Mouse (Mus musculus): Measurements from ENCODE around the gene Ttc25. TPM values are rescaled to one million over a fixed set of nuclear protein-coding genes. Genes with fewer than 3 reads are reported as not detected.

Ttc25 gene
- polyA plus RNA-seq, 1 experiment from 2014 or later: 6.0 TPM

DNA sequence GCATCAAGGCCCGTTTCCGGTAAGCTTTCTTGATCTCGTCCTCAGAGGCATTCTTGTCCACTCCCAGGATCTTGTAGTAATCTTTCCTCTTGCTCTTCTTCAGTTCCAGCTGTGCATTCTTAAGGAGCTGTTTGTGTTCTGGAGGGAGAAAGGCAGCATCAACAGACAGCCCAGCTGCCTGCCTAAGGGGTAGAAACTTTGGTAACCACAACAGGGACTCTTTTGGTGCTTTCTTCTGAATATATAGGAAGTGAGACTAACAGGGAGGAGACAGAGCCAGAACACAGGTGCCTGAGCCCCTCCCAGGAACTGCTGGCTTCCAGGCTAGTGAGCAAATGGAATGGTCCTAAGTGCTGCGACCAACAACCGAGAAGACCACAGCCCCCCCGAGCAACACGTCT is 39.2 kb downstream of the Ttc25 start:
- peaks cover 99% of the 10 kb centered on the region for H3K36me3 ChIP-seq
- WGBS: 85% methylated on average over 7 of the region's 7 CpGs
- no peak overlapping the region for H3K4me2 ChIP-seq (replicated peaks)
- no peak for ATAC-seq (ENCODE audit: insufficient number of reproducible peaks, low FRiP score, low TSS enrichment, low read depth)
- no peak overlapping the region for H3K4me3 ChIP-seq (replicated peaks)
- no peaks in the 10 kb centered on the region for H3K9me3 ChIP-seq (replicated peaks)
- H3K4me1 ChIP-seq: no peaks in the 10 kb centered on the region; the same call in 1 of the 2 replicates
- H3K27me3 ChIP-seq: no peaks in the 10 kb centered on the region
- no peak overlapping the region for H3K9ac ChIP-seq
- no peak overlapping the region for H3K27ac ChIP-seq (replicated peaks)

DNA sequence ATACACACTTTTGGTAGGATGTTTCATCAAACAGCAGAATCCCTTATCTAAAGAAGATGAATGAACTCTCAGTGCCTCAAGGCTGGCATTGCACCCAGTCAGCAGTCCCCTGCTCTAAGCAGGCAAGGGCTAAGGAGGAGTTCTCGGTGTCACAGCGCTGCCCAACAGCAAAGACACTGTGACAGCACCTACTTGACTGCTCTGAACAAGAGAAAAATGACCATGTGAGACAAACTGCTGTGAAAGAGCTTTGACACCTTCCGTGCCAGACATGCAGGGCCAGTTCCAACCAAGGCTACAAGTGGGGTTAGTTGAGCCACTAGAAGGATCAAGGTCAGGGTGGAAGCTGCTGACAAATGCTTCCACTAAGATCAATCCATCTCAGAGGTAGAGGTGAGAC is 39.7 kb downstream of the Ttc25 start:
- Histone ChIP-seq H3K9ac (no peak overlapping the region), H3K27me3 (no peaks in the 10 kb centered on the region), H3K9me3 (replicated peaks) (no peaks in the 10 kb centered on the region), H3K4me3 (replicated peaks) (no peak overlapping the region), H3K4me1 (no peaks in the 10 kb centered on the region; the same call in 1 of the 2 replicates), H3K4me2 (replicated peaks) (no peak overlapping the region), H3K27ac (replicated peaks) (no peak overlapping the region), H3K36me3 (peaks cover 99% of the 10 kb centered on the region)
- 95% methylated on average over 3 of the region's 3 CpGs for WGBS
- no peak for ATAC-seq (ENCODE audit: insufficient number of reproducible peaks, low FRiP score, low TSS enrichment, low read depth)

DNA sequence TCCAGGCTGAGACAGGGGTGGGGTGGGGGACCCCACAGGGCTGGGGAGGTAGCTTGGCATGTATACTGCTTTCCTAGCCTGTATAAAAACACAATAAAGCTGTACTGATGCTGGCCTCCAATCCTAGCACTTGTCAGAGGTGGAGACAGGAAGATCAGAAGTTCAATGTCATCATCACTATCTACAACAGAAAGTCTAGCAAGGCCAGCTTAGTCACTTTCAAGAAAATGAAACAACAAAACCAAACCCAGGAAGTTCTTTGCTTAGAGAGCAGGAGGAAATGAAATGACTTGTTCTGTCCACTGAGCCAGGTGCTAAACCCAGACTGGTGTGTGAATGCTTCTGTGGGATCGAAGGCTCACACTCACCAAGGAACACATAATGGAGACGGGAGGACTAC is 43.1 kb downstream of the Ttc25 start:
- Histone ChIP-seq H3K4me1 (no peaks in the 10 kb centered on the region; the same call in 1 of the 2 replicates), H3K4me2 (replicated peaks) (no peak overlapping the region), H3K4me3 (replicated peaks) (no peak overlapping the region), H3K27me3 (no peaks in the 10 kb centered on the region), H3K9ac (no peak overlapping the region), H3K9me3 (replicated peaks) (no peaks in the 10 kb centered on the region), H3K27ac (replicated peaks) (no peak overlapping the region), H3K36me3 (peaks cover 98% of the 10 kb centered on the region)
- 95% methylated on average over 2 of the region's 2 CpGs for WGBS
- no peak for ATAC-seq (ENCODE audit: insufficient number of reproducible peaks, low FRiP score, low TSS enrichment, low read depth)

DNA sequence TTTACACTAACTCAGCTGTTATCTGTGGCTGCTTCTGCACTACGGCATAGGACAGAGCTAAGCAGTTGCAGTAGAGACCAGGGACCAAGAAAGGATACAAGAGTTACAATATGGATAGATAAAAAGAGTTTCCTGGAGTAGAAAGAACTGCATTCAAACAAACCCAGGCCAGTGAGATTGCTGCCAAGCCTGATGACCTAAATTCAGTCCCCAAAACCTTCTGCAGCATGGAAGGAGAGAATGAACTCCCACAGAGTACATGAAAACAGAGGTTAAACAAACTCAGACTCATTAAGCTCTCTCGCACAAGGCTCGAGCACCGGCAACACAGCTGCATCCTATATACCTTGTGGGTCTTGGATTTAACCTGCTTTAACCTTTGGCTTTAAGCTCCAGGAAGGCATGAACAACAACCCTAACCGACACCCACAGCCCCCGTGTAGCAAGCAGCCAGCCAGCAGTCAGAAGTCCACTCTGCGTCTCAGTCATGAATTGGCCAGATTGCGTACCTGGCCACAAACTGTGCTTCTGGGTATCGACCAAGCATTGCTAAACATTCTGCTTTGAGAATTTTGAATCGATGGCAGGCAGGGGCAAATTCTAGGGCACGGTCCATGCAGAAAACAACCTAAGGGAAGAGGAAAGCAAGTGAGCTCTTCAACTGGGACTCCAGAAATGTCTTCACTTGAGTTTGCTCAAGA is 47.1 kb downstream of the Ttc25 start:
- H3K4me2 ChIP-seq (replicated peaks): no peak overlapping the region
- no peaks in the 10 kb centered on the region; the same call in 1 of the 2 replicates for H3K4me1 ChIP-seq
- no peak overlapping the region for H3K4me3 ChIP-seq (replicated peaks)
- 86% methylated on average over 11 of the region's 11 CpGs for WGBS
- peaks cover 88% of the 10 kb centered on the region for H3K36me3 ChIP-seq
- H3K27ac ChIP-seq (replicated peaks): no peak overlapping the region
- H3K9ac ChIP-seq: no peak overlapping the region
- no peaks in the 10 kb centered on the region for H3K9me3 ChIP-seq (replicated peaks)
- H3K27me3 ChIP-seq: no peaks in the 10 kb centered on the region
- no peak for ATAC-seq (ENCODE audit: insufficient number of reproducible peaks, low FRiP score, low TSS enrichment, low read depth)

DNA sequence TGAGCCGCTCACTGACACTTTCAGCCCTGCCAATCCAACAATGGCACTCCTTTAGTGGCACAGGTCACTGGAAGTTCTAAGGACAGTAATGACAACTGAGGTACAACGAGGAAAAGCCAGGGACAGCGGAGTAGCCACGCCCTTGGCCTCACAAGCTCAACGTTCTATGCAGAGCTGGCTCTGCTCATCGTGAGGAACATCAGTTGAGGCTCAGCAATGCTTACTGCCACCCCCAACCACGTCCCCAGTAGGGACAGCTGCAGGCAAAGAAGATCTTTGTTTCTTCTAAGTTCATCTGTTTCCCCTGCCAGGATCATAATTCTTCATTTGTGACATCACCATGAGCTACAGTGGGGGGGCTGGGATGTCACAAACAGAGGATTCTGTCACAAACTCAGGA is 49.2 kb downstream of the Ttc25 start:
- 80% methylated on average over 7 of the region's 7 CpGs for WGBS
- H3K4me2 ChIP-seq (replicated peaks): no peak overlapping the region

DNA sequence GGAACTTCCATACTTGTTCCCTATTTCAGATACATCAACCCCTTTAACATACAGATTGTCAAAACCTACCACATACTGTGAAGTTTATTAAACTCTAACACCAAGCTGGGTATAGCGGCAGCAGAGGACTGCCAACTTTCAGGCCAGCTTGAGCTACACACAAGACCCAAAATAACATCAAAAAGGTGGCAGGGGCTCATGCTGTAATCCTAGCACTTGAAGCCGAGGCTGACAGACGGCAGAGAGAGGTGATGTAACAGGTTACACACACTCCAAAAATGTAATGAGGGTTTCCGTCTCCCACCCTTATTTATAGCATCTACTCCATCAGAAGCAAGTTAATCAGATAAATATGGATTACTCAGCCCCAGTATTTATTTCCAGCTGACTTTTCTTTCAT is 50.1 kb downstream of the Ttc25 start:
- Histone ChIP-seq H3K9ac (no peak overlapping the region), H3K36me3 (peaks cover 90% of the 10 kb centered on the region), H3K27me3 (no peaks in the 10 kb centered on the region), H3K27ac (replicated peaks) (no peak overlapping the region), H3K9me3 (replicated peaks) (no peaks in the 10 kb centered on the region), H3K4me1 (no peaks in the 10 kb centered on the region), H3K4me2 (replicated peaks) (no peak overlapping the region), H3K4me3 (replicated peaks) (no peak overlapping the region)
- 66% methylated on average over 4 of the region's 4 CpGs for WGBS
- ATAC-seq (ENCODE audit: insufficient number of reproducible peaks, low FRiP score, low TSS enrichment, low read depth): no peak

More for the DNA sequence above, 49.2 kb downstream of the Ttc25 start:
- Histone ChIP-seq H3K9me3 (replicated peaks) (no peaks in the 10 kb centered on the region), H3K36me3 (peaks cover 88% of the 10 kb centered on the region), H3K4me1 (no peaks in the 10 kb centered on the region; the same call in 1 of the 2 replicates), H3K4me3 (replicated peaks) (no peak overlapping the region), H3K9ac (no peak overlapping the region), H3K27ac (replicated peaks) (no peak overlapping the region), H3K27me3 (no peaks in the 10 kb centered on the region)
- ATAC-seq (ENCODE audit: insufficient number of reproducible peaks, low FRiP score, low TSS enrichment, low read depth): no peak

DNA sequence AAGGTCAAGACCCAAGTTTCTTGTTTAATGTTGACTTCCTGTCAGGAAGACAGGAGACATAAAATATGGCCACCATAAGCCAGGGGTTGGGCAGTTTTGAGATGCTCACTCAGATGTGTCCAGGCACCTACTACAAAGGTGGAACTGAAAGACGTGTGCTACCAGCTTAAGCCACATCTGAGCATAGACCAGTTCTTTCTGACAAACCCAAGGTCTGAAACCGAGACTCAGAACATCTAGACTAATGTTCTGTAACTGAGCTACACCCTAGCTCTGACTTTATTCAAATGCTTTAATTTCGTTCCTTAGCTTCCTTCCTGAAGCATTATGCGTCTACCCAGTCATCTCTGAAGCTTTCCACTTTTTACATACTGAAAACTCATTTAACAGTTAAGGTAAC is 52.7 kb downstream of the Ttc25 start:
- Histone ChIP-seq H3K4me2 (replicated peaks) (no peak overlapping the region), H3K27ac (replicated peaks) (no peak overlapping the region), H3K9me3 (replicated peaks) (no peaks in the 10 kb centered on the region), H3K4me1 (no peaks in the 10 kb centered on the region), H3K27me3 (no peaks in the 10 kb centered on the region), H3K4me3 (replicated peaks) (no peak overlapping the region), H3K36me3 (peaks cover 82% of the 10 kb centered on the region), H3K9ac (no peak overlapping the region)
- ATAC-seq (ENCODE audit: insufficient number of reproducible peaks, low FRiP score, low TSS enrichment, low read depth): no peak
- 86% methylated on average over 4 of the region's 4 CpGs for WGBS

DNA sequence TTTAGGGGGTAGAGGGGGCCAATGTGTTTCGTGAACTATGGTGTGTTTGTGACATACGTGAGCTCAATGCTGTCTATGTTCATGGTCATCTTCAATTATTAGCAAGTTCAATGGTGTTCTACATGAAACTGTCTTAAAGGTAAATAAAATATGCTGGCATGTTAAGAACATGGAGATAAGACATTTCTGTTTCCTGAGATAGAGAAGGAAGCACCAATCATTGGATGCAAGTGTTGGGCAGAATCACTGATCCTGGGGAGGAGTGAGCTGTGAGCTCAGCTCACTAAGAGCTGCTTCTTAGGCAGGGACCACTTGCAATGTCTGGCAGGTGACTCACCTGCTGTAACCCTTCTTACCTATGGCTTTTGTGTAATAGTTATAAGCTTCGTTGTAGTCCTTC is 56.0 kb downstream of the Ttc25 start:
- H3K4me3 ChIP-seq (replicated peaks): no peak overlapping the region
- no peaks in the 10 kb centered on the region for H3K27me3 ChIP-seq
- H3K9ac ChIP-seq: no peak overlapping the region
- H3K4me2 ChIP-seq (replicated peaks): no peak overlapping the region
- H3K9me3 ChIP-seq (replicated peaks): no peaks in the 10 kb centered on the region
- H3K4me1 ChIP-seq: peaks cover 4% of the 10 kb centered on the region; the same call in 1 of the 2 replicates
- 90% methylated on average over 3 of the region's 3 CpGs for WGBS
- H3K27ac ChIP-seq (replicated peaks): no peak overlapping the region
- H3K36me3 ChIP-seq: peaks cover 63% of the 10 kb centered on the region
- ATAC-seq (ENCODE audit: insufficient number of reproducible peaks, low FRiP score, low TSS enrichment, low read depth): no peak

DNA sequence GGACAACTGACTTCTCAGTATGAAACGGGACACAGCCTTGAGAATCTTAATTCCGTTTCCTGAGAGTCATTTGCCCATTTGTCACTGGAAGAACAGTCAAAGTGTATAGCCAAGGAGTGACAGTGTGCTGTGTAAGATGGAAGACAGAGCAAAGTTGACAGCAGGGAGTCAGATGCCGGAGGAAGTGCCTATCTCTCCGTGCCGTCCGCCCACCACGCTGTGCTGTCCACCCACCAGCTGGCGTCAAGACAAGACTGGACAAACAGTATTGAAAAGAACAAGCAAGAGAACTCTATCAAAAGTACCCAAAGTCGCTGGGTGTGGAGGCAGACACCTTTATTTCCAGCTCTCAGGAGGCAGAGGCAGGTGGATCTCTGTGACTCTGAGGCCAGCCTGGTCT is 57.7 kb downstream of the Ttc25 start:
- no peak for ATAC-seq (ENCODE audit: insufficient number of reproducible peaks, low FRiP score, low TSS enrichment, low read depth)
- no peak overlapping the region for H3K9ac ChIP-seq
- no peaks in the 10 kb centered on the region for H3K27me3 ChIP-seq
- no peak overlapping the region for H3K4me3 ChIP-seq (replicated peaks)
- 92% methylated on average over 9 of the region's 9 CpGs for WGBS
- no peak overlapping the region for H3K4me2 ChIP-seq (replicated peaks)
- H3K36me3 ChIP-seq: peaks cover 45% of the 10 kb centered on the region
- H3K27ac ChIP-seq (replicated peaks): no peak overlapping the region
- H3K9me3 ChIP-seq (replicated peaks): no peaks in the 10 kb centered on the region
- H3K4me1 ChIP-seq: peaks cover 4% of the 10 kb centered on the region; the same call in 1 of the 2 replicates

DNA sequence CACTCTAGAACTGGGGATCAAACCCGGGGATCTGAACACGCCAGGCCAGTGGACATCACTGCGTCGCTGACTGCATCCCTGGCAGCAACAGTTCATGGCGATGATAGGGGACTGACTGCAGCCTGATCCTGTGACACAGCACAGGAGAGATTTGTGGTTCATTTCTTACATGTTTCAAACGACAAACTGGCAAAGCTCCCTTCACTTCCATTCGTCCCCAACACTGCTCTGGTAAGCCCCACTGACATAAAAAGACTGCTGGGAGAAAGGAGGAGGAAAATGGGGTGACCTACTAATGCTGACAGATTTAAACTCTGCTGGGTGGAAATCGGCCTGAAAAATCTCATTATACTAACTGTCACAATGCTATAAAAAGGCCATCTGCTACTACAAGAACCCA is 58.4 kb downstream of the Ttc25 start:
- WGBS: 84% methylated on average over 8 of the region's 8 CpGs
- Histone ChIP-seq H3K4me3 (replicated peaks) (no peak overlapping the region), H3K4me1 (peaks cover 7% of the 10 kb centered on the region), H3K9ac (no peak overlapping the region), H3K9me3 (replicated peaks) (no peaks in the 10 kb centered on the region), H3K27me3 (no peaks in the 10 kb centered on the region), H3K27ac (replicated peaks) (no peak overlapping the region), H3K4me2 (replicated peaks) (no peak overlapping the region), H3K36me3 (peaks cover 41% of the 10 kb centered on the region)
- no peak for ATAC-seq (ENCODE audit: insufficient number of reproducible peaks, low FRiP score, low TSS enrichment, low read depth)

DNA sequence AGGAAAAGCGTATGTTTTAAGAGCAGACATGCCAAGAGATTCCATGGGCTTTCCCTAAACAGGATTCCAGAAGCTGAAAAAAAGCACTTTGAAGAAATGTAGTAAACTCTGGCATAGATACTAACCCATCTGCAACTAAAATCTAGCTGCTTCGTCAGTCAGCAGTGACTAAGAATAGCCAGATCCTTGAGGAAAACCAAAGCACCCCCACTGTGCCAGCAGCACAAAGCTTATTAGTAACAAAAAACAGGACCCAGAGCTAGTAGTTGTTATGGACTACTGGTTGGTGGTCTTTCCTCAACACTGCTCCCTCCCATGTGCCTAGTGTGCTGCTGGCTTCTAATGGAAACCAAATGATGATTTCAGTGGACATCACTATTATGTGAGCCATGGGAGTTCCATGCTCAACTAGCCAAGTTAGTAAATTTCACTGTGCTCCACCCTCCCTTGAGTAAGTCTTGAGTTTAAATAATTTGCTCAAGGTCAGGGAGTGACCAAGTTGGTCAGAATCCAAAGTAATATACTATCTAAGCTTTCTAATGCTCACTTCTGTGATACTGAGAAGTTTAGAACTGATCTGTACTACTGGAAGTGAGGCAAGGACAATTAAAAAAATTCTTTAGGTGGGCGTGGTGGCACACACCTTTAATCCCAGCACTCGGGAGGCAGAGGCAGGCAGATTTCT is 59.1 kb downstream of the Ttc25 start:
- WGBS: 67% methylated on average over 4 of the region's 4 CpGs
- Histone ChIP-seq H3K36me3 (peaks cover 34% of the 10 kb centered on the region), H3K9ac (no peak overlapping the region), H3K4me3 (replicated peaks) (no peak overlapping the region), H3K4me2 (replicated peaks) (no peak overlapping the region), H3K4me1 (peaks cover 9% of the 10 kb centered on the region), H3K9me3 (replicated peaks) (no peaks in the 10 kb centered on the region), H3K27ac (replicated peaks) (no peak overlapping the region), H3K27me3 (no peaks in the 10 kb centered on the region)
- ATAC-seq (ENCODE audit: insufficient number of reproducible peaks, low FRiP score, low TSS enrichment, low read depth): no peak

DNA sequence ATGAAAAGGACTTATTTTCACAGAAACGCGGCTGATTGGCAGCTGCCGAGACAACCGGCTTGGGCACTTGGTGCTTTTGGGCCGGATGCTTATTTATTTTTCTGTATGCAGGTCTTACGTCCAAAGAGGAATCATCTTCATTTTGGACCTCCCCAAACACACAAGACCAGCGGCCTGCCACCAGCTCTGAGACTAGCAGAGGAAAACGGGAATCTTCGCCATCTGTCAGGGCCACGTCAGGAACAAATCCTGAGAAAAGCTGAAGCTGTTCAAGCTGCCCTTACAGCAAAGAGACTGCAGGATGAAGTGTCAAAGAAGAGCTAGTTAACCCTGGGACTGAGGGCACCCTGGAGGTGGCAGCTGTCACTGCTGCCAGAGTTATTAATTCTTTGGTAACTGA is 60.0 kb downstream of the Ttc25 start:
- Histone ChIP-seq H3K9ac (no peak overlapping the region), H3K27me3 (no peaks in the 10 kb centered on the region), H3K36me3 (peaks cover 24% of the 10 kb centered on the region), H3K27ac (replicated peaks) (no peak overlapping the region), H3K4me1 (peaks cover 18% of the 10 kb centered on the region), H3K4me2 (replicated peaks) (no peak overlapping the region), H3K4me3 (replicated peaks) (no peak overlapping the region), H3K9me3 (replicated peaks) (no peaks in the 10 kb centered on the region)
- 75% methylated on average over 10 of the region's 10 CpGs for WGBS
- ATAC-seq (ENCODE audit: insufficient number of reproducible peaks, low FRiP score, low TSS enrichment, low read depth): no peak
